Mouse (Mus musculus): ENCODE data around the gene Olfr1426. TPM values are rescaled to one million over a fixed set of nuclear protein-coding genes. Genes with fewer than 3 reads are reported as not detected.

Gene Olfr1426
- polyA plus RNA-seq (2014; fragmentation: Illumina TruSeq; extraction: RNeasy Lipid Tissue Mini Kit (QIAGEN cat#74804); ENCODE audit: low read depth, low replicate concordance) = not detected

DNA sequence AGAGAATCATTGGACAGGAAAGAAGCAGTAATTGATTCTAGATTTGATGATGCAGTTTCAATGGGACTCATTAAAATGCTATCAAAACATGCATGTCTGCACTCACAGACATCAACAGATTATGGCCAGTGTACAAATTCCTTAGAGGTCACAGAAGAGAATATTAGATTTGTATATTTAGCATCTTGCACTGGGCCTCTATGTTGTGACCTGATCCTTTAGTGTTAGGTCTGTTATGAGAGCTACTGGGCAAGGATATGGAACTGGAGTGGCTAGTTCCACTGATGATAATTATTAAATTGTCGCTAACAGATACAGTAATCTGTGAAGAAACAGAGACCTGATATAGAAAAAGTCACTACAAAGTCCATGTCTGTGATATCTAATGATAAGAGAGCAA is at the start of gene Olfr1426:
Gene Olfr1426 (minus strand): TSS at position 101 of the 400 bp plus-strand sequence.

GRCm38 (mm10) chr19:12123103-12123502 is 31.3 kb upstream of the Olfr1426 start, which contains the start of gene Olfr76:
Olfr76 (minus strand) TSS chr19:12123203.

DNA sequence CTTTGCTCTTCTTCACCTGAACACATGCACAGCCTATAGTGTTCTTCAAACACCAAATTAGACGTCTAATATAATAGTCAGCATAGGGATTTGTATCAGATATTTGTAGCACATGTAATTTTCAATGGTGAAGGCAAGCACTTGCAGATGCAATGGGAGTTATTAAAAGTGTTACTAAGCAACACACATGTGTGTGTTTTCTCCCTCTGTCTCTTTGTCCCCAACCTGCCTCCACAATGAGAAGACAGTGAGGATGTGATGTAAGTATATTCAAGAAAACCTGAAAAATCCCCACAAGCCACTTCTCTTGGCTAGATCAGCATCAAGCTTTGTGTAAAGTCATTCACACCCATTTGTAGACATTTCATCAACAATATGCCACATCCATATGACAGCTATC is 24.0 kb upstream of the Olfr1426 start, which contains the start of gene Olfr1428:
Gene Olfr1428 (minus strand): TSS at position 101 of the 400 bp plus-strand sequence.

GRCm38 (mm10) chr19:12103234-12103633 is 11.4 kb upstream of the Olfr1426 start, which contains the start of gene Olfr1427:
Olfr1427 (minus strand) TSS chr19:12103334.

GRCm38 (mm10) chr19:12077631-12078030 is 14.2 kb downstream of the Olfr1426 start, which contains the start of gene Olfr1425:
Olfr1425 (minus strand) TSS chr19:12077731.

DNA sequence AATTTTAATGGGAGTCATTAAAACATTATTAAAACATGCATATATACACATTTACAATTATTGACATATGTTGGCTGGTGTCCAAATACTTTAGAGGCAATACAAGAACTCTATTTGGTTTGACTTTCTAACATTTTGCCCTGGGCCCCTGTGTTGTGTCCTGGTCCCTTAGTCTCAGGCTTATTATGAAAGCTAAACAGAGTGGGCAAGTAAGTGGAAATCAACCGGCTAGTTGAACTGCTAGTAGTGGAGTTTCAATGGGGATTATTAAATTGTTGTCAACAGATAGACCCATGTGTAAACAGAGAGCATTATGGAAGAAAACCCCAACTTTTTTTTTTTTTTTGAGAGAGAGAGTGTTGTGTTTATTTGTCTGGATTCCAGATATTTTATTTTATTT is 29.2 kb downstream of the Olfr1426 start, which contains the start of gene Olfr1424:
Gene Olfr1424 (minus strand): TSS at position 101 of the 400 bp plus-strand sequence.

GRCm38 (mm10) chr19:12041217-12041616 is 50.6 kb downstream of the Olfr1426 start, which contains the start of gene Olfr1423:
Olfr1423 (minus strand) TSS chr19:12041317.

Other genes with a start within 250 kb of the Olfr1426 start
- gene Olfr1418, start 230.9 kb downstream of the Olfr1426 start, polyA plus RNA-seq (2014; fragmentation: Illumina TruSeq; extraction: RNeasy Lipid Tissue Mini Kit (QIAGEN cat#74804); ENCODE audit: low read depth, low replicate concordance) = not detected
- not detected for gene Olfr1419, start 216.9 kb downstream of the Olfr1426 start, polyA plus RNA-seq (2014; fragmentation: Illumina TruSeq; extraction: RNeasy Lipid Tissue Mini Kit (QIAGEN cat#74804); ENCODE audit: low read depth, low replicate concordance)
- gene Olfr1420, start 205.4 kb downstream of the Olfr1426 start, polyA plus RNA-seq (2014; fragmentation: Illumina TruSeq; extraction: RNeasy Lipid Tissue Mini Kit (QIAGEN cat#74804); ENCODE audit: low read depth, low replicate concordance) = not detected
- 13.5 TPM for gene Patl1, start 179.6 kb downstream of the Olfr1426 start, polyA plus RNA-seq (2014; fragmentation: Illumina TruSeq; extraction: RNeasy Lipid Tissue Mini Kit (QIAGEN cat#74804); ENCODE audit: low read depth, low replicate concordance)
- 46.9 TPM for gene Osbp, start 126.1 kb downstream of the Olfr1426 start, polyA plus RNA-seq (2014; fragmentation: Illumina TruSeq; extraction: RNeasy Lipid Tissue Mini Kit (QIAGEN cat#74804); ENCODE audit: low read depth, low replicate concordance)
- gene Olfr1423, start 50.7 kb downstream of the Olfr1426 start, polyA plus RNA-seq (2014; fragmentation: Illumina TruSeq; extraction: RNeasy Lipid Tissue Mini Kit (QIAGEN cat#74804); ENCODE audit: low read depth, low replicate concordance) = not detected
- not detected for gene Olfr1424, start 29.3 kb downstream of the Olfr1426 start, polyA plus RNA-seq (2014; fragmentation: Illumina TruSeq; extraction: RNeasy Lipid Tissue Mini Kit (QIAGEN cat#74804); ENCODE audit: low read depth, low replicate concordance)
- not detected for gene Olfr1425, start 14.3 kb downstream of the Olfr1426 start, polyA plus RNA-seq (2014; fragmentation: Illumina TruSeq; extraction: RNeasy Lipid Tissue Mini Kit (QIAGEN cat#74804); ENCODE audit: low read depth, low replicate concordance)
- gene Olfr1427, start 11.3 kb upstream of the Olfr1426 start, polyA plus RNA-seq (2014; fragmentation: Illumina TruSeq; extraction: RNeasy Lipid Tissue Mini Kit (QIAGEN cat#74804); ENCODE audit: low read depth, low replicate concordance) = not detected
- not detected for gene Olfr1428, start 23.9 kb upstream of the Olfr1426 start, polyA plus RNA-seq (2014; fragmentation: Illumina TruSeq; extraction: RNeasy Lipid Tissue Mini Kit (QIAGEN cat#74804); ENCODE audit: low read depth, low replicate concordance)
- gene Olfr76, start 31.2 kb upstream of the Olfr1426 start, polyA plus RNA-seq (2014; fragmentation: Illumina TruSeq; extraction: RNeasy Lipid Tissue Mini Kit (QIAGEN cat#74804); ENCODE audit: low read depth, low replicate concordance) = not detected
- not detected for gene Olfr1555-ps1, start 78.1 kb upstream of the Olfr1426 start, polyA plus RNA-seq (2014; fragmentation: Illumina TruSeq; extraction: RNeasy Lipid Tissue Mini Kit (QIAGEN cat#74804); ENCODE audit: low read depth, low replicate concordance)
- not detected for gene Olfr1431, start 108.6 kb upstream of the Olfr1426 start, polyA plus RNA-seq (2014; fragmentation: Illumina TruSeq; extraction: RNeasy Lipid Tissue Mini Kit (QIAGEN cat#74804); ENCODE audit: low read depth, low replicate concordance)
- not detected for gene Olfr1432, start 140.6 kb upstream of the Olfr1426 start, polyA plus RNA-seq (2014; fragmentation: Illumina TruSeq; extraction: RNeasy Lipid Tissue Mini Kit (QIAGEN cat#74804); ENCODE audit: low read depth, low replicate concordance)
- gene Olfr262, start 149.6 kb upstream of the Olfr1426 start, polyA plus RNA-seq (2014; fragmentation: Illumina TruSeq; extraction: RNeasy Lipid Tissue Mini Kit (QIAGEN cat#74804); ENCODE audit: low read depth, low replicate concordance) = not detected
- gene Olfr235, start 169.0 kb upstream of the Olfr1426 start, polyA plus RNA-seq (2014; fragmentation: Illumina TruSeq; extraction: RNeasy Lipid Tissue Mini Kit (QIAGEN cat#74804); ENCODE audit: low read depth, low replicate concordance) = not detected
- not detected for gene Olfr1434, start 187.8 kb upstream of the Olfr1426 start, polyA plus RNA-seq (2014; fragmentation: Illumina TruSeq; extraction: RNeasy Lipid Tissue Mini Kit (QIAGEN cat#74804); ENCODE audit: low read depth, low replicate concordance)
- not detected for gene Olfr1436, start 207.1 kb upstream of the Olfr1426 start, polyA plus RNA-seq (2014; fragmentation: Illumina TruSeq; extraction: RNeasy Lipid Tissue Mini Kit (QIAGEN cat#74804); ENCODE audit: low read depth, low replicate concordance)
- gene Olfr1437, start 233.1 kb upstream of the Olfr1426 start, polyA plus RNA-seq (2014; fragmentation: Illumina TruSeq; extraction: RNeasy Lipid Tissue Mini Kit (QIAGEN cat#74804); ENCODE audit: low read depth, low replicate concordance) = not detected
- not detected for gene Olfr1438-ps1, start 243.9 kb upstream of the Olfr1426 start, polyA plus RNA-seq (2014; fragmentation: Illumina TruSeq; extraction: RNeasy Lipid Tissue Mini Kit (QIAGEN cat#74804); ENCODE audit: low read depth, low replicate concordance)